Mouse (Mus musculus) hematopoietic stem cell, adult 5-6 weeks (primary cell): ENCODE measurements at regions not wholly inside any gene's neighbourhood (a gene's known extent, or its start where the extent isn't known, plus 50 kb on each side); places are given as distances from the start of the nearest gene placed in this dataset.

Experiments used
- ATAC-seq, 2 experiments: fragments of 125-278 bp in 1 of 2; replicated peaks in 1 of 2; 2 replicates each; pipeline ENCODE4 v1.8.0; 2016 to 2017; ENCODE audit warnings: inconsistent platforms in 2 of 2, mild to moderate bottlenecking in 2 of 2, moderate number of reproducible peaks in 2 of 2, low read depth in 1 of 2, moderate TSS enrichment in 1 of 2; ENCODE audit not compliant: low FRiP score in 2 of 2, poor library complexity in 2 of 2, severe bottlenecking in 2 of 2, insufficient read depth in 1 of 2, low TSS enrichment in 1 of 2

GRCm38 (mm10) chr15:54177791-54178190 is 293.1 kb downstream of the Gm7489 start:
- no peak for ATAC-seq
